Mouse (Mus musculus) lung, adult 2 months (tissue): ENCODE measurements around the gene Ybx3.

Experiments used
- CTCF ChIP-seq: fragments of 200-500 bp; IDR thresholded peaks from 2 replicates; pipeline ENCODE4 v1.5.1; 2011; ENCODE audit warnings: mild to moderate bottlenecking, low read length, control low read depth; ENCODE audit not compliant: insufficient read depth
- POLR2A ChIP-seq: fragments of 200-500 bp; IDR thresholded peaks from 2 replicates; pipeline ENCODE4 v1.6.1; 2011; ENCODE audit warnings: low read depth, mild to moderate bottlenecking, control low read depth, low read length, borderline replicate concordance; ENCODE audit errors: extremely low read depth

DNA sequence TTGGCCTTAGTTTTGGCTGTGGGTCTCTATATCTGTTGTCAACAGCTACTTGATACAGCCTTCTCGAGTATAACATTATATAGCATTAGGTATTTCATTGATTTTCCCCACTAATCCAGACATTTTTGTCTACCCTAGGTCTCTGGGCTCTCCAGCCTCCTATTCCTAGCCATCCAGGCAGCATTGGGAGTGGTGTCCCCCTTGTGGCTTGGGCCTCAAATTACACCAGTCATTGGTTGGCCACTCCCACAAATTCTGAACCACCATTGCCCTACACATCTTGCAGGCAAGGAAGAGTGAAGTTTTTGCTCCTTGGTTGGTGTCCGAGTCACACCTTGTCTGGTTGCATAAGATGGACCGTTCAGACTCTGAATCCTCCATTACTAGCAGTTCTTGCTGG is 33.3 kb upstream of the Ybx3 start:
- TF ChIP-seq CTCF = peak; percentile 82
- TF ChIP-seq POLR2A = no peak
